Mouse (Mus musculus) spleen, adult 2 months (tissue): ENCODE data around the gene Gm2237.
"Not testable (repeated sequence)": the region's sequence is repeated elsewhere in the genome, so short reads cannot be mapped to it uniquely, and the experiment has no call there.

Source experiments
- CTCF ChIP-seq: fragments of 200-500 bp; IDR thresholded peaks from 2 replicates; pipeline ENCODE4 v1.5.1; 2011; ENCODE audit warnings: mild to moderate bottlenecking, inconsistent platforms; ENCODE audit not compliant: insufficient read depth, insufficient read length, insufficient replicate concordance; ENCODE audit errors: extremely low read depth
- POLR2A ChIP-seq: fragments of 200-500 bp; IDR thresholded peaks from 2 replicates; pipeline ENCODE4 v1.6.1; 2011; ENCODE audit warnings: low read depth, low read length, inconsistent platforms

- TF ChIP-seq POLR2A, CTCF: not testable (repeated sequence)
These were observed 35.1 kb downstream of the Gm2237 start, which contains the start of gene Gm2244 for GRCm38 (mm10) chr14:19549863-19550262.
